In the genomic region with DNA sequence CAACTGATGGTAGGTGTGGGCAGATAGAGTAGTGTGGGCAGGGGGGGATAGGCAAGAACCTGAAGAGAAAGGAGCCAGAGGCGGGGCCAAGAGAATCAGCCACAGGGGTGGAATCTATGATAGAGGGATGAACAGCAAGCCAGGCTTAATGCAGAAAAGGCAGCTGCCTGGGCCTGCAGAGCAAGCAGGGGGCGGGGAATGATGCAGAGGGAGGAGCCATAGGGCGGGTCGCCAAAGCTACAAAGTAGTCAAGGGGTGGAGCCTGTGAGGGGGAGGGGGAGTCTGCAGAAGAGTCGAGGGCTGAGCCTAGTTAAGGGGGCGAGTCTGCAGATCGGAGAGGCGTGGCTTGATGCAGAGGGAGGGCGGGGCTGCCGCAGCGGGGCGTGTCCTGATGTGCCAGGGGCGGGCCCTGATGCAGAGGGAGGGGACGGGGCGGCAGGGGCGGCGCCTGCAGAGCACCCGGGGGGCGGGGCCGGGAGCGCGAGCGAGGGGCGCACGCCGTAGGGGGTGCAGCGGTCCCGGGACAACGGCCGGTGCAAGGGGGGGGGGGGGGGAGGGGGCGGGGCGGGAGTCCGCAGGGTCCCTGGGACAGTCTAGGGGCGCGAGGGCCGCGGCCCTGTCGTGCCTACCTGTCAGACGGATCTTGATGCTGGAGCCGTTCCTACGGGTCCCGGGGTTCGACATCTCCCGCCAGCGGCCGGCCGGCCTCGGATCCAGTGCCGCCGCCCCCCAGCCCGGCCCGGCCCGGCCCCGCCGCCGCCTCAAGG, we compare ENCODE assay signal across 8 mouse cellular contexts. TPM values are rescaled to one million over a fixed set of nuclear protein-coding genes. Genes with fewer than 3 reads are reported as not detected.
DNase-seq lines count a peak whose midpoint lies in the region; ATAC-seq and TF ChIP-seq lines count a peak whose summit lies in the region.

No protein-coding gene starts in this region.

- no peak for TF ChIP-seq EP300 in heart, adult 2 months (IDR thresholded peaks at IDR 0.05; ENCODE audit: insufficient read depth, low read depth, low read length)

- H3K36me3 ChIP-seq in embryonic facial prominence, embryonic 13.5 days, result no peaks in the 10 kb centered on the region
- H3K36me3 ChIP-seq in heart, adult 2 months (ENCODE audit: control insufficient read depth, insufficient read depth, low read length), result peaks cover 3% of the 10 kb centered on the region; the same call in 1 of the 2 replicates
- no peaks in the 10 kb centered on the region for H3K36me3 ChIP-seq in kidney, adult 2 months (ENCODE audit: control insufficient read depth, insufficient read depth, low read length)
- no peaks in the 10 kb centered on the region for H3K36me3 ChIP-seq in limb, embryonic 14.5 days (ENCODE audit: control insufficient read depth, insufficient read depth, low read length)
- H3K36me3 ChIP-seq in midbrain, postnatal 0 days (ENCODE audit: insufficient read depth, low read length), result no peaks in the 10 kb centered on the region

- peaks cover 3% of the 10 kb centered on the region for H3K79me2 ChIP-seq in heart, adult 2 months (replicated peaks; ENCODE audit: control insufficient read depth, insufficient read depth, low read length)

- 1% methylated on average over 29 of the region's 56 CpGs for WGBS in embryonic facial prominence, embryonic 13.5 days
- WGBS in heart, adult 2 months, result 4% methylated on average over 31 of the region's 56 CpGs
- 3% methylated on average over 33 of the region's 56 CpGs for WGBS in kidney, adult 2 months
- WGBS in limb, embryonic 14.5 days, result 4% methylated on average over 18 of the region's 56 CpGs
- WGBS in midbrain, postnatal 0 days, result 5% methylated on average over 19 of the region's 56 CpGs

- H3K4me3 ChIP-seq in embryonic facial prominence, embryonic 13.5 days, result peak overlapping the region; percentile 87
- peak overlapping the region; percentile 69 for H3K4me3 ChIP-seq in heart, adult 2 months
- peak overlapping the region; percentile 83 for H3K4me3 ChIP-seq in kidney, adult 2 months (ENCODE audit: insufficient read depth, low read depth, low read length)
- peak overlapping the region; percentile 94 for H3K4me3 ChIP-seq in limb, embryonic 14.5 days (replicated peaks; ENCODE audit: low read length)
- H3K4me3 ChIP-seq in midbrain, postnatal 0 days (ENCODE audit: low read depth, low read length), result peak overlapping the region; percentile 94

- peak; percentile 78 for ATAC-seq in embryonic facial prominence, embryonic 13.5 days (ENCODE audit: insufficient number of reproducible peaks, insufficient read depth, low FRiP score, low TSS enrichment, low read depth)
- peak; percentile 73 for ATAC-seq in limb, embryonic 14.5 days (ENCODE audit: low FRiP score, low read depth)
- ATAC-seq in midbrain, postnatal 0 days (ENCODE audit: low FRiP score), result peak; percentile 78

- TF ChIP-seq CTCF in heart, adult 2 months (IDR thresholded peaks at IDR 0.05), result no peak
- no peak for TF ChIP-seq CTCF in kidney, adult 2 months (conservative IDR thresholded peaks at IDR 0.05; ENCODE audit: insufficient read depth, insufficient read length, low read depth, low read length)
- no peak for TF ChIP-seq CTCF in midbrain, postnatal 0 days (IDR thresholded peaks at IDR 0.05)

- H3K4me1 ChIP-seq in embryonic facial prominence, embryonic 13.5 days, result peaks cover 41% of the 10 kb centered on the region
- peaks cover 20% of the 10 kb centered on the region for H3K4me1 ChIP-seq in heart, adult 2 months (ENCODE audit: control insufficient read depth, insufficient read depth, low read length)
- H3K4me1 ChIP-seq in kidney, adult 2 months (ENCODE audit: control insufficient read depth, insufficient read depth, low read length), result peaks cover 8% of the 10 kb centered on the region
- peaks cover 26% of the 10 kb centered on the region for H3K4me1 ChIP-seq in limb, embryonic 14.5 days (ENCODE audit: control insufficient read depth, insufficient read depth, low read length)
- peaks cover 20% of the 10 kb centered on the region for H3K4me1 ChIP-seq in midbrain, postnatal 0 days (ENCODE audit: insufficient read depth, low read length)

- DNase-seq in A20 (ENCODE audit: low read depth, low spot score), result peak; percentile 95
- DNase-seq in adrenal gland, postnatal 4 days (ENCODE audit: low spot score in 2 of 2), result peak; percentile 72 to 78
- DNase-seq in heart, adult 2 months, result peak; percentile 86 to 88
- peak; percentile 93 for DNase-seq in kidney, adult 2 months
- DNase-seq in limb, embryonic 14.5 days (ENCODE audit: low spot score), result peak; percentile 83
- peak; percentile 87 for DNase-seq in midbrain, postnatal 0 days (ENCODE audit: low spot score)
- DNase-seq in spleen, postnatal 10 days (ENCODE audit: low spot score in 2 of 2), result peak; percentile 60 to 91

- H3K4me2 ChIP-seq in embryonic facial prominence, embryonic 13.5 days, result peak overlapping the region; percentile 70
- H3K4me2 ChIP-seq in limb, embryonic 14.5 days (replicated peaks; ENCODE audit: low read depth, low read length, severe bottlenecking), result peak overlapping the region; percentile 71
- H3K4me2 ChIP-seq in midbrain, postnatal 0 days (ENCODE audit: low read depth, low read length, poor library complexity, severe bottlenecking), result peak overlapping the region; percentile 67

- TF ChIP-seq POLR2A in heart, adult 2 months (IDR thresholded peaks at IDR 0.05; ENCODE audit: insufficient read depth, low read depth, low read length), result no peak
- no peak for TF ChIP-seq POLR2A in kidney, adult 2 months (IDR thresholded peaks at IDR 0.05; ENCODE audit: low read depth, low read length)
- no peak for TF ChIP-seq POLR2A in limb, embryonic 14.5 days (IDR thresholded peaks at IDR 0.05; ENCODE audit: borderline replicate concordance, extremely low read depth, insufficient read depth, insufficient read length)

- no peaks in the 10 kb centered on the region for H3K9me3 ChIP-seq in embryonic facial prominence, embryonic 13.5 days
- no peaks in the 10 kb centered on the region for H3K9me3 ChIP-seq in limb, embryonic 14.5 days (ENCODE audit: control insufficient read depth, low read length)
- H3K9me3 ChIP-seq in midbrain, postnatal 0 days (ENCODE audit: low read length), result no peaks in the 10 kb centered on the region

- intact Hi-C loops in heart, adult 2 months (cut with DNase I), result loop anchor here (2.0 to 5.0 kb wide), 3 partner anchors 16 to 88 kb away; no protein-coding TSS in a partner anchor

- H3K27me3 ChIP-seq in embryonic facial prominence, embryonic 13.5 days, result 0 out of 2 replicates have a peak, but pooled peaks cover 6% of the 10 kb centered on the region
- no peaks in the 10 kb centered on the region for H3K27me3 ChIP-seq in heart, adult 2 months (ENCODE audit: control insufficient read depth, insufficient read depth, low read length)
- no peaks in the 10 kb centered on the region for H3K27me3 ChIP-seq in kidney, adult 2 months (replicated peaks; ENCODE audit: control insufficient read depth, insufficient read depth, low read length)
- no peaks in the 10 kb centered on the region for H3K27me3 ChIP-seq in limb, embryonic 14.5 days (ENCODE audit: control insufficient read depth, insufficient read depth, low read length)
- H3K27me3 ChIP-seq in midbrain, postnatal 0 days (ENCODE audit: insufficient read depth, low read length), result no peaks in the 10 kb centered on the region

- peak overlapping the region; percentile 91 for H3K27ac ChIP-seq in embryonic facial prominence, embryonic 13.5 days
- H3K27ac ChIP-seq in heart, adult 2 months, result peak overlapping the region; percentile 88
- no peak overlapping the region for H3K27ac ChIP-seq in kidney, adult 2 months (ENCODE audit: insufficient read depth, low read depth, low read length)
- peak overlapping the region; percentile 85 for H3K27ac ChIP-seq in limb, embryonic 14.5 days (replicated peaks; ENCODE audit: low read depth, low read length)
- H3K27ac ChIP-seq in midbrain, postnatal 0 days (ENCODE audit: low read depth, low read length), result peak overlapping the region; percentile 86

- peak overlapping the region; percentile 95 for H3K9ac ChIP-seq in embryonic facial prominence, embryonic 13.5 days
- H3K9ac ChIP-seq in heart, adult 2 months (ENCODE audit: low read depth, low read length), result peak overlapping the region; percentile 93
- peak overlapping the region; percentile 96 for H3K9ac ChIP-seq in limb, embryonic 14.5 days (ENCODE audit: low read depth, low read length, severe bottlenecking)
- H3K9ac ChIP-seq in midbrain, postnatal 0 days (replicated peaks; ENCODE audit: low read length, poor library complexity, severe bottlenecking), result peak overlapping the region; percentile 98

RNA-seq across cellular contexts. Expression of a gene that starts 0.6 kb away (rescaled TPM):
- total RNA-seq in adrenal gland, postnatal 4 days (2021), result 10 to 100 TPM; 24.7 to 28.4 TPM
- polyA plus RNA-seq in embryonic facial prominence, embryonic 13.5 days (2015; fragmentation: Nextera tagmentation; extraction: Ambion mirVana), result 15.4 and 18.0 TPM in 2 replicates
- 10 to 100 TPM; 26.6 to 27.0 TPM for total RNA-seq in heart, adult 2 months (2021)
- polyA plus RNA-seq in heart, adult 2 months (2012; rRNA removed), result 23.1 and 26.2 TPM in 2 replicates
- polyA plus RNA-seq in kidney, adult 2 months (2012; rRNA removed), result 14.4 and 16.1 TPM in 2 replicates
- polyA plus RNA-seq in limb, embryonic 14.5 days (2012; rRNA removed), result 28.3 and 33.7 TPM in 2 replicates
- 24.7 and 25.8 TPM in 2 replicates for polyA plus RNA-seq in limb, embryonic 14.5 days (2014; fragmentation: Nextera tagmentation; extraction: Ambion mirVana)
- 63.0 and 71.1 TPM in 2 replicates for total RNA-seq in midbrain, postnatal 0 days (2014; rRNA removed)
- 24.6 and 28.0 TPM in 2 replicates for polyA plus RNA-seq in midbrain, postnatal 0 days (2015; fragmentation: Nextera tagmentation; extraction: Ambion mirVana)
